Mouse (Mus musculus): ENCODE measurements around the gene B3gnt7.

GRCm38 (mm10) chr1:86348083-86348482 lies 45.5 kb downstream of the B3gnt7 start:
- TF ChIP-seq CTCF (IDR thresholded peaks at IDR 0.05; ENCODE audit: extremely low read depth, insufficient read length, insufficient replicate concordance, low read depth, low read length) (no peak), POLR2A (IDR thresholded peaks at IDR 0.05; ENCODE audit: low read depth, low read length) (no peak)

Data from small intestine, adult 2 months (tissue).